Mouse (Mus musculus) bone marrow macrophage, adult 2 months (primary cell): Measurements from ENCODE around the gene Hilpda.

Experiments
- CTCF ChIP-seq: IDR thresholded peaks from 2 replicates; pipeline ENCODE4 v1.5.1; 2012; ENCODE audit warnings: low read depth, mild to moderate bottlenecking, low read length, moderate library complexity
- POLR2A ChIP-seq: IDR thresholded peaks from 2 replicates; pipeline ENCODE4 v1.6.1; 2012; ENCODE audit warnings: mild to moderate bottlenecking, low read depth, low read length, borderline replicate concordance

DNA sequence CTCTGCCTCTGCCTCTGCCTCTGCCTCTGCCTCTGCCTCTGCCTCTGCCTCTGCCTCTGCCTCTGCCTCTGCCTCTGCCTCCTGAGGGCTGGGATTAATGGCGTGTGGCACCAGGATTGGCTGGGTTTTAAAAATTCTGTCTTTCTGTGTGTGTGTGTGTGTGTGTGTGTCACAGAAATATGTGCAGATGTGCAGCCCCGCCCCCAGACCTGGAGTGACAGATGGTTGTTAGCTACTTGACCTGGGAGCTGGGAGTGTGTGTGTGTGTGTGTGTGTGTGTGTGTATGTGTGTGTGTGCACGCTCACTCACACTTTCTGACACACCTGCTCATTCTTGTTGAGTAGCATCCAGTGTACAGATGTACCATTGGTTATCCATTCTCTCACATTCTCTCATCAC, 38.6 kb upstream of the Hilpda start:
- TF ChIP-seq POLR2A (no peak), CTCF (no peak)
